Mouse (Mus musculus) hindbrain, embryonic 15.5 days (tissue): ENCODE data around the gene Fam76b. TPM values are rescaled to one million over a fixed set of nuclear protein-coding genes. Genes with fewer than 3 reads are reported as not detected.

Experiments used
- ATAC-seq: fragments of 200-750 bp; cut with Nextera tagmentation; 2 replicates; pipeline ENCODE4 v1.8.0; 2017; ENCODE audit warnings: low read depth, moderate number of reproducible peaks, moderate TSS enrichment; ENCODE audit not compliant: low FRiP score
- H3K27ac ChIP-seq: fragments of 300-500 bp; sonication (generic); replicated peaks from 2 replicates; pipeline ENCODE4 v1.5.1; 2015; ENCODE audit warnings: mild to moderate bottlenecking, inconsistent platforms
- H3K27me3 ChIP-seq: fragments of 300-500 bp; sonication (generic); 2 replicates; pipeline ENCODE4 v1.6.1; 2015; ENCODE audit warnings: control low read depth, inconsistent platforms
- H3K36me3 ChIP-seq: fragments of 300-500 bp; sonication (generic); 2 replicates; pipeline ENCODE4 v1.6.1; 2015; ENCODE audit warnings: control low read depth, inconsistent platforms
- H3K4me1 ChIP-seq: fragments of 300-500 bp; sonication (generic); replicated peaks from 2 replicates; pipeline ENCODE4 v1.6.1; 2015; ENCODE audit warnings: control low read depth, inconsistent platforms
- H3K4me2 ChIP-seq: fragments of 300-500 bp; sonication (generic); 2 replicates; pipeline ENCODE4 v1.6.1; 2015; ENCODE audit warnings: moderate library complexity, mild to moderate bottlenecking, inconsistent platforms
- H3K4me3 ChIP-seq: fragments of 300-500 bp; sonication (generic); 2 replicates; pipeline ENCODE4 v1.5.1; 2015; ENCODE audit warnings: mild to moderate bottlenecking, inconsistent platforms
- H3K9ac ChIP-seq: fragments of 300-500 bp; sonication (generic); 2 replicates; pipeline ENCODE4 v1.6.1; 2015; ENCODE audit warnings: inconsistent platforms
- H3K9me3 ChIP-seq: fragments of 300-500 bp; sonication (generic); 2 replicates; pipeline ENCODE4 v1.6.1; 2016; ENCODE audit warnings: control low read depth, inconsistent platforms
- WGBS: fragments of 180-500 bp; shearing (Covaris S2); methylation state at CpG from one replicate; pipeline ENCODE4 v1.1.7; 2015; 5-methylcytosine and 5-hydroxymethylcytosine counted together
- polyA plus RNA-seq: library from polyadenylated mRNA; unstranded; fragments of >200 nt; fragmentation: Nextera tagmentation; extraction: Ambion mirVana; gene quantifications from 2 replicates; pipeline ENCODE4 v1.2.1, GENCODE M21; 2015

Gene Fam76b
- polyA plus RNA-seq, 1 experiment from 2014 or later = 19.1 TPM

GRCm38 (mm10) chr9:13826832-13827405 is 597 bp upstream of the Fam76b start, which contains the start of gene Cep57:
TSS of gene Cep57 (minus strand) at chr9:13827107.
- Histone ChIP-seq H3K4me2 (peak within 1 kb of the TSS; percentile 86), H3K4me1 (peaks cover 32% of the 10 kb centered on the region), H3K9me3 (no peaks in the 10 kb centered on the region), H3K9ac (peak within 1 kb of the TSS; percentile 82), H3K27ac (peak within 1 kb of the TSS; percentile 97), H3K4me3 (peak within 1 kb of the TSS; percentile 81), H3K36me3 (peaks cover 15% of the 10 kb centered on the region), H3K27me3 (no peaks in the 10 kb centered on the region)
- under 1% methylated on average over 44 of the region's 44 CpGs for WGBS
- ATAC-seq = peak; percentile 95

DNA sequence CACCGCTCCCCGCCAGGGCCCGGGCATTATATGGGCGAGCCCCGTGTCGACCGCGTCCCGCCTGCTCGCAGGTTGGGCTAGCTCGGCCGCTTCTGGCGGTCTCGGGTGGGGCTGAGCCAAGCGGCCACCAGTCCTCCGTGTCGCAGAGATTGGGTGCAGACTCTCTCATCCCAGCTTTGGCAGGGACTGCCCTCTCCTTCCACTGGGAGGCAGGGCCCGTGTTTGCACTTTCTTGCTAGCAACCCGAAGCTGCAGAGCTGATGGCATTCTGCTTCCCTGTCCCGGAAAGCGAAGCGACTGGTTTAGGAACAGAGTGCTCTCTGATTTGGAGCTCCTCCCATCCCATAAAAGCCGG is 548 bp downstream of the Fam76b start:
- peak overlapping the region; percentile 97 for H3K27ac ChIP-seq
- 0% methylated on average over 23 of the region's 23 CpGs for WGBS
- peaks cover 32% of the 10 kb centered on the region for H3K4me1 ChIP-seq
- H3K9ac ChIP-seq = peak overlapping the region; percentile 65
- H3K4me3 ChIP-seq = peak overlapping the region; percentile 81
- no peaks in the 10 kb centered on the region for H3K27me3 ChIP-seq
- H3K9me3 ChIP-seq = no peaks in the 10 kb centered on the region
- peaks cover 25% of the 10 kb centered on the region for H3K36me3 ChIP-seq
- peak overlapping the region; percentile 86 for H3K4me2 ChIP-seq
- ATAC-seq = peak; percentile 13; the same call in 1 of the 2 replicates

DNA sequence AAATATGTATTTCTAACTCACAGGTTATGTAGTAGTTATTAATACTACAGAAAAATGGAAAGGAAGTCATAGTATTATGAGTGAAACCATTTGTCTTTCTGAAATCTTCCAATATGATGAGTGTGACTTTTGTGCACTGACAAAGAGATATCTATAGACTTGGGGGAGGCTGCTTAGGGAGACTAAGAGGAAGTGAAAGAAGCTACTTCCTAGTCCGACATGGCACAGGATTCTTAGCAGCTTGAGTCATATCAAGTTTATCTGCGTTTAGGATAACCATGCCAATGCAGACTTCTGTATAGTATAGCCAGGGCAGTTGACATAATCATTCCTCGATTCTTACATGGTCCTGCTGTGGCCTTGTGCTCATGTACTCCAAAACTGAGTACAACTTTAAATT is 7.7 kb downstream of the Fam76b start:
- Histone ChIP-seq H3K4me2 (no peak overlapping the region), H3K4me3 (no peak overlapping the region), H3K27ac (no peak overlapping the region), H3K9ac (no peak overlapping the region), H3K36me3 (peaks cover 74% of the 10 kb centered on the region), H3K27me3 (no peaks in the 10 kb centered on the region), H3K9me3 (no peaks in the 10 kb centered on the region), H3K4me1 (no peaks in the 10 kb centered on the region; the same call in 1 of the 2 replicates)
- no peak for ATAC-seq
- 88% methylated on average over 3 of the region's 3 CpGs for WGBS

GRCm38 (mm10) chr9:13836726-13837125 is 9.2 kb downstream of the Fam76b start:
- Histone ChIP-seq H3K9ac (no peak overlapping the region), H3K4me2 (no peak overlapping the region), H3K9me3 (no peaks in the 10 kb centered on the region), H3K36me3 (peaks cover 76% of the 10 kb centered on the region), H3K27ac (no peak overlapping the region), H3K4me3 (no peak overlapping the region), H3K4me1 (no peaks in the 10 kb centered on the region), H3K27me3 (no peaks in the 10 kb centered on the region)
- 91% methylated on average over 2 of the region's 2 CpGs for WGBS
- no peak for ATAC-seq

DNA sequence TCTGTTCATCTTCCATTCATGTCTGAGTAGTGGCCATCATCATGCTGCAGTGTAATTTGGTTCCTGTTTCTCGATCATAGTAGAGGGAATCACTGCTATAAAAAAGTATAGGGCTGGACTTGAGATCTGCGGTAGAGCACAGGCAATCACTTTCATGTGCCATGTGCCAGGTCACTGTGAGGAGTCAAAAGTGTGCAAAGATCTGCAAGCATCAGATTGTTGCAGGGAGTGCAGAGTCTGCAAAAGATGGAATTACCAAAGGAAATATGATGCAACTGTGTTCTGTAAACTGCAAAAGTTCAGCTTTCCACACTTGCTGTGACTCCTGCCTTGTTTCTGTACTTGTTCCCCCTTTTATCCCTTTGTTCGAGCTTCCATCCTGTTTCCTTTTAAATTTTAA is 20.1 kb downstream of the Fam76b start:
- no peak overlapping the region for H3K4me2 ChIP-seq
- no peak overlapping the region for H3K9ac ChIP-seq
- no peak overlapping the region for H3K4me3 ChIP-seq
- H3K27me3 ChIP-seq = no peaks in the 10 kb centered on the region
- peaks cover 21% of the 10 kb centered on the region for H3K36me3 ChIP-seq
- WGBS = 93% methylated on average over 3 of the region's 3 CpGs
- ATAC-seq = no peak
- no peak overlapping the region for H3K27ac ChIP-seq
- H3K9me3 ChIP-seq = no peaks in the 10 kb centered on the region
- no peaks in the 10 kb centered on the region for H3K4me1 ChIP-seq

DNA sequence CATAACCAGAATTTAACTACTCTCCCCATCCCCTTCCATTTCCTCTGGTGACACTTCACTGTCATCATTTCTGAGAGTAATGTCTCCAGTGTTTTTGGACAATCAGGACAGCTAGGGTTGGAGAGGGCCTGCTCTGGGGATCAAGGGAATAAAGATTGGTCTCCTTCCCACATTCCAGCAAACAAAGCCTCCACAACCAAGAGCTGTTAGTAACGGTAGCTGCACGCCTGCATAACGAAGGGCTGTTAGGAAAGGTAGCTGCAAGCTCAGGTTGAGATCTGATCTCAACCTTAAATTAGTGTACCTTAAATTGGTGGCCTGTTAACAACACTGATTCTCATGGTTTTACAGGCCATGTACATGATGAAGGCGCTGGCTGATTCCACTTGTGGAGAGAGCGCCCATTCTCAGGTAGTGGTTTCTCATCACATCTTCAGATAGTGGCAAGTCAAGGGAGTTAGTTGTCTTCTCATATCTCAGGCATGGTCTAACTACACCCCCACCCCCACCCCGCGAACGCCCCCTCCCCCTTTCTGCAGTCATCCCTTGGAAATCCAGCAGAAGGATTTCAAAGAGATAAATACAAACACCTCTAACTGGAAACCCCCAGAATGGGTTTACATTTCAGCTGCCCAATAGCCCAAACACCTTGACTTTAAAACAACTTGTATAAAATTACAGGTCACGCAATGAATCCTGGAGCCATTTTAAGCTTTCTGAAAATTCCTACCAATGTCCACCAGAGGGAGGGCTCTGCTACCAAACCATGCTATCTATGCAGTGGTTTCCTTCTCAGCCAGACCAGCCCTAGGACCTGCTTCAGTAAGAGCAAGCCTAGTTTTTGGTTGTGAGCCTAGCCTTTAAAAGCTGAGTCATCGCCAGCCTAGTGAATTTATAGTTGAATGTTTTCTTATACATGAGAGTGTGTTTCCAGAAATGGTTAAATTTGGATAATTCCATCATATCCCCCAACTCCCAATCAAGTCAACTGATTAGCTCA is 21.3 kb downstream of the Fam76b start:
- Histone ChIP-seq H3K36me3 (peaks cover 19% of the 10 kb centered on the region), H3K27ac (no peak overlapping the region), H3K9ac (no peak overlapping the region), H3K4me1 (no peaks in the 10 kb centered on the region), H3K4me2 (no peak overlapping the region), H3K9me3 (no peaks in the 10 kb centered on the region), H3K27me3 (no peaks in the 10 kb centered on the region), H3K4me3 (no peak overlapping the region)
- ATAC-seq = peak; percentile 87
- whole genome bisulfite sequencing = 79% methylated on average over 10 of the region's 10 CpGs

DNA sequence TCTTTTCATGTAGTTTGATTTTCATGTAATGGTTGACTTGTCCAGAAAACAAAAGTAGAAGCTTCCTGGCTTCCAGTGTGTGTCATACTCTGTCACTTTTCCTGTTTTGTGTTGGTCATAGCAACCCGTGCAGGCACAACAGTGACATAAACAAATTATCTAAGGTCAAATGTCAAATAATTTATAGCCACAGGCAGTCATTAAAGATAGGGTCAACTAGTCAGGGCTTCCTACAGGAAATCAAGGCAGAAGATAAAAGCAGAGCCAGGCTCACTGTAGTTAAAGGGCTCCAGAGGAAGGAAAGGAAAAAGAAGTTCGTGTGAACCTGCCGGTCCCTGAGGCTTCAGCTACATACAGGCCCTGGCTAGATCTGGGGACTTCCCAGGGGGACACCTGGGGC is 26.4 kb downstream of the Fam76b start:
- no peak overlapping the region for H3K4me3 ChIP-seq
- no peak overlapping the region for H3K27ac ChIP-seq
- no peak overlapping the region for H3K9ac ChIP-seq
- 73% methylated on average over 3 of the region's 3 CpGs for WGBS
- H3K9me3 ChIP-seq = no peaks in the 10 kb centered on the region
- H3K36me3 ChIP-seq = no peaks in the 10 kb centered on the region
- no peak overlapping the region for H3K4me2 ChIP-seq
- no peaks in the 10 kb centered on the region for H3K27me3 ChIP-seq
- ATAC-seq = no peak
- H3K4me1 ChIP-seq = no peaks in the 10 kb centered on the region

DNA sequence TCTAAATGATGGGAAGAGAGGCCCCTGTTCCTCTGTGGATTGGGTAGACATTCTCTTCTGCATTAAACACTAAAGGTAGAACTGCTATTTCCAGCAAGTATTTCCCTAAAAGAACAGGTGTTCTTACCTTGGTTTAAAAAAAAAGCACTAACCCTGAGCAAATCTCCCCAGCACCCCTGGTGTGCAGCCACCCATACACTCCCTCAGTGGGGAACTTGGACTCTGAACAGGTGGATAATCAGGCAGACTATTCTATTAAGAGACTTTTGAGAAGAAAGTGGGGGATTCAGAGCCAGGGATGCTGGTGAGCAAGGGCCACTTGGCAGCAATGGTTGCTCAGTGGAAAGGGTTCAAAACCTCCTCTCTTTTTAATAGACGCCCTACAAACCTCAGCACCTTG is 28.7 kb downstream of the Fam76b start:
- H3K4me1 ChIP-seq = no peaks in the 10 kb centered on the region
- H3K36me3 ChIP-seq = no peaks in the 10 kb centered on the region
- no peak overlapping the region for H3K9ac ChIP-seq
- no peaks in the 10 kb centered on the region for H3K9me3 ChIP-seq
- no peak overlapping the region for H3K4me2 ChIP-seq
- no peak overlapping the region for H3K4me3 ChIP-seq
- WGBS = 78% methylated on average over 1 of the region's 1 CpGs
- no peak overlapping the region for H3K27ac ChIP-seq
- ATAC-seq = no peak
- no peaks in the 10 kb centered on the region for H3K27me3 ChIP-seq

DNA sequence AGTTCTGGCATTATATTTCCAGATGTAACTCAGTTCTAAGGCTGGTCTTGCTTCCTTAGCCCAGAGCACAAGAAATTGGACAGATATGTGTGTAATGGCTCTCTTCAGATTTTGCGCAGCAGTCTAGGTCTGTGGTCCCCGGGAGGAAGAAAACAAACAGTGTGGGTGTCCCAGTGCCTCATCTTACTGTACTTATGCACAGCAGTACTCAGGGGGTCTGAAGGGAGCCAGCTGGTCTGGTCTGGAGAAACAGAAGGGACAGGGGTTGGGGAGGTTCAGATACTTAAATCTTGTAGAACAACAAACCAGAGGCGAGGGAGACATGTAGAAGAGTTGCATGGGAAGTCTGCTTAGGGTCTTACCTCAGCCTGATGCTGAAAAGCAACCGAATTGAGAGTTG is 29.3 kb downstream of the Fam76b start:
- no peak overlapping the region for H3K27ac ChIP-seq
- WGBS = 78% methylated on average over 4 of the region's 4 CpGs

GRCm38 (mm10) chr9:13867646-13868045 is 40.1 kb downstream of the Fam76b start:
- H3K9me3 ChIP-seq = no peaks in the 10 kb centered on the region
- no peak overlapping the region for H3K27ac ChIP-seq
- H3K4me2 ChIP-seq = no peak overlapping the region
- H3K27me3 ChIP-seq = no peaks in the 10 kb centered on the region
- no peaks in the 10 kb centered on the region for H3K36me3 ChIP-seq
- no peak overlapping the region for H3K9ac ChIP-seq
- ATAC-seq = no peak
- no peak overlapping the region for H3K4me3 ChIP-seq
- WGBS = 66% methylated on average over 2 of the region's 2 CpGs
- no peaks in the 10 kb centered on the region for H3K4me1 ChIP-seq

More for the DNA sequence above, 29.3 kb downstream of the Fam76b start:
- Histone ChIP-seq H3K4me1 (no peaks in the 10 kb centered on the region), H3K9me3 (no peaks in the 10 kb centered on the region), H3K27me3 (no peaks in the 10 kb centered on the region), H3K4me3 (no peak overlapping the region), H3K4me2 (no peak overlapping the region), H3K9ac (no peak overlapping the region), H3K36me3 (no peaks in the 10 kb centered on the region)
- ATAC-seq = no peak

DNA sequence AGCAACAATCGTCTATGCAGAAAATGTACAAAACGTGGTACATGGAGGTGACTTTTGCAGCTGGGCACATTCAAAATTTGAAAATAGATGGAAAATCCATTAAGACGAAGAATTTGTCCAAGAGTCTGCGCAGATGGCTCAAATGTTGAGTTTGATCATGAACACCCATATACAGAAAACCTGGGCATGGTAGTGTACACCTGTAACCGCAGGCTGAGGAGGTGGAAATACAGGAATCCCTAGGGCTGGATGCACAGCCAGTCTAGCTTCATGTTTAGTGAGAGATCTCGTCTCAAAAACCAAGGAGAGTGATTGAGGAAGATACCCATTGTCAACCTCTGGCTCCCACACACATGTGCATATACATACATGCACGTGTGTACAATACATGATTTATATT is 44.1 kb downstream of the Fam76b start:
- Histone ChIP-seq H3K27me3 (no peaks in the 10 kb centered on the region), H3K36me3 (no peaks in the 10 kb centered on the region), H3K4me2 (no peak overlapping the region), H3K4me1 (no peaks in the 10 kb centered on the region), H3K9me3 (no peaks in the 10 kb centered on the region), H3K4me3 (no peak overlapping the region), H3K9ac (no peak overlapping the region), H3K27ac (no peak overlapping the region)
- no peak for ATAC-seq
- WGBS = 91% methylated on average over 7 of the region's 7 CpGs

DNA sequence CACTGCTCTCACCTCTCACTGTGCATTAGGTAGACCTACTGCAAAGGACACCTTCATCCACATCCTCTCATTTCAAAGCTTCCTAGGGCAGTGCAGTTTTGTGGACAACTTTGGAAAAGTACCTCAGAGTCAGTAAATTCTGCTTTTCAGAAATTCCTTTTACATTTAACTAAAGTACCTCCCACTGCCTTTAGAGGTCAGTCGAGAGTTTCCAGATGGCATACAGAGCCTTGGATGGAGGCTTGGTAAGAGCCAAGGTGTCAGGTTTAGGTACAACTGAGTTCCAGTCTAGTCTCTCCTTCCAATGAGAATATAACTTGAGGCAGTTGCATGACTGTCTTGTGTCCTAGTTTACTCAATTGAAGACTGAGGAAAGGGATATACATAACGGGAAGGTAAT is 46.8 kb downstream of the Fam76b start:
- H3K27me3 ChIP-seq = no peaks in the 10 kb centered on the region
- no peak overlapping the region for H3K27ac ChIP-seq
- ATAC-seq = no peak
- no peaks in the 10 kb centered on the region for H3K4me1 ChIP-seq
- no peak overlapping the region for H3K9ac ChIP-seq
- no peaks in the 10 kb centered on the region for H3K9me3 ChIP-seq
- no peak overlapping the region for H3K4me3 ChIP-seq
- no peaks in the 10 kb centered on the region for H3K36me3 ChIP-seq
- WGBS = 58% methylated on average over 2 of the region's 2 CpGs
- no peak overlapping the region for H3K4me2 ChIP-seq
